Mouse (Mus musculus) hindbrain, embryonic 15.5 days (tissue): ENCODE data around the gene Clstn1. TPM values are rescaled to one million over a fixed set of nuclear protein-coding genes. Genes with fewer than 3 reads are reported as not detected.

ENCODE experiments used
- ATAC-seq: fragments of 200-750 bp; cut with Nextera tagmentation; 2 replicates; pipeline ENCODE4 v1.8.0; 2017; ENCODE audit warnings: low read depth, moderate number of reproducible peaks, moderate TSS enrichment; ENCODE audit not compliant: low FRiP score
- H3K27ac ChIP-seq: fragments of 300-500 bp; sonication (generic); replicated peaks from 2 replicates; pipeline ENCODE4 v1.5.1; 2015; ENCODE audit warnings: mild to moderate bottlenecking, inconsistent platforms
- H3K27me3 ChIP-seq: fragments of 300-500 bp; sonication (generic); 2 replicates; pipeline ENCODE4 v1.6.1; 2015; ENCODE audit warnings: control low read depth, inconsistent platforms
- H3K36me3 ChIP-seq: fragments of 300-500 bp; sonication (generic); 2 replicates; pipeline ENCODE4 v1.6.1; 2015; ENCODE audit warnings: control low read depth, inconsistent platforms
- H3K4me1 ChIP-seq: fragments of 300-500 bp; sonication (generic); replicated peaks from 2 replicates; pipeline ENCODE4 v1.6.1; 2015; ENCODE audit warnings: control low read depth, inconsistent platforms
- H3K4me2 ChIP-seq: fragments of 300-500 bp; sonication (generic); 2 replicates; pipeline ENCODE4 v1.6.1; 2015; ENCODE audit warnings: moderate library complexity, mild to moderate bottlenecking, inconsistent platforms
- H3K4me3 ChIP-seq: fragments of 300-500 bp; sonication (generic); 2 replicates; pipeline ENCODE4 v1.5.1; 2015; ENCODE audit warnings: mild to moderate bottlenecking, inconsistent platforms
- H3K9ac ChIP-seq: fragments of 300-500 bp; sonication (generic); 2 replicates; pipeline ENCODE4 v1.6.1; 2015; ENCODE audit warnings: inconsistent platforms
- H3K9me3 ChIP-seq: fragments of 300-500 bp; sonication (generic); 2 replicates; pipeline ENCODE4 v1.6.1; 2016; ENCODE audit warnings: control low read depth, inconsistent platforms
- WGBS: fragments of 180-500 bp; shearing (Covaris S2); methylation state at CpG from one replicate; pipeline ENCODE4 v1.1.7; 2015; 5-methylcytosine and 5-hydroxymethylcytosine counted together
- polyA plus RNA-seq: library from polyadenylated mRNA; unstranded; fragments of >200 nt; fragmentation: Nextera tagmentation; extraction: Ambion mirVana; gene quantifications from 2 replicates; pipeline ENCODE4 v1.2.1, GENCODE M21; 2015

Gene Clstn1
- polyA plus RNA-seq, 1 experiment from 2014 or later: 198 TPM

DNA sequence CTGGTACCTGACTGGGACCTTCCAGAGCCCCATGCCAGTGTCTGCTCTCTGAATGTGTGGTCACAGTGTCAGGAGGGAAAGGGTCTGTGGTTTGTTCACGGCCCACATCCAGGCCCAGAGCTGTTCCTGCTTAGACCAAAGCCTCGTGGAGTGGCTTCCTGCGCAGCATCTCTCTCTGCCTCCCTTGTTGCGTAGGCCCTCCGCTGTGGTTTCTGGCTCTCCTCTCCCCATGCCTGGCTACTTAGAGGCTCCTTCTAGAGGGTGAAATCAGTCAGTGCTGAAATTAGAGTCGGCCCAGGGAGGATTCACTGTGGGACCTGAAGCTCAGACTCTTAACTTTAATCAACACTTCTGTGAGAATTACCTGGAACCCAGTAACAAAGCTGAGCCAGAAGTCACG is 32.4 kb upstream of the Clstn1 start:
- Histone ChIP-seq H3K4me3 (no peak overlapping the region), H3K27me3 (no peaks in the 10 kb centered on the region), H3K4me1 (no peaks in the 10 kb centered on the region), H3K36me3 (no peaks in the 10 kb centered on the region), H3K4me2 (no peak overlapping the region), H3K27ac (no peak overlapping the region), H3K9me3 (no peaks in the 10 kb centered on the region), H3K9ac (no peak overlapping the region)
- no peak for ATAC-seq
- 71% methylated on average over 7 of the region's 7 CpGs for WGBS

DNA sequence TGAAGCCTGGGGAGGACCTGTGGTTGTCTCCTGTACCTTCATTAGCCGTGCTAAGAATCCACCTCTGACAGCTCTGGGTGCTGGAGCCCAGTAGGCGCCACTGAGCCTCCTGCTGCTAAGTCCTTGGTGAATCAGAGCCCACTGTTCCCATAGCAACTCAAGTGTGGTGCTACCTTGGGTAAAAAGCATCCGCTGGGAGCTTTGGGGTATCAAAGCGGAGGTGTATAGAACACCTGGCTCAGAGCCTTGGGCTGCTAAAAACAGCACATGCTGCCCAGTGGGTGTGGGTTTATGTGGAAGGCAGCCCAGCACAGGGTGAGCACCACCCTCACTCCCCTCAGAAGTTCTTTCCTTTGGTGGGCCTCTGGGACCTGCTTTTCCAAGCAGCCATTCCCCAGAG is 30.2 kb upstream of the Clstn1 start:
- H3K4me3 ChIP-seq: no peak overlapping the region
- H3K9me3 ChIP-seq: no peaks in the 10 kb centered on the region
- no peak overlapping the region for H3K27ac ChIP-seq
- no peak overlapping the region for H3K4me2 ChIP-seq
- H3K9ac ChIP-seq: no peak overlapping the region
- no peaks in the 10 kb centered on the region for H3K4me1 ChIP-seq
- peaks cover 8% of the 10 kb centered on the region for H3K36me3 ChIP-seq
- H3K27me3 ChIP-seq: no peaks in the 10 kb centered on the region
- no peak for ATAC-seq
- 89% methylated on average over 4 of the region's 4 CpGs for WGBS

DNA sequence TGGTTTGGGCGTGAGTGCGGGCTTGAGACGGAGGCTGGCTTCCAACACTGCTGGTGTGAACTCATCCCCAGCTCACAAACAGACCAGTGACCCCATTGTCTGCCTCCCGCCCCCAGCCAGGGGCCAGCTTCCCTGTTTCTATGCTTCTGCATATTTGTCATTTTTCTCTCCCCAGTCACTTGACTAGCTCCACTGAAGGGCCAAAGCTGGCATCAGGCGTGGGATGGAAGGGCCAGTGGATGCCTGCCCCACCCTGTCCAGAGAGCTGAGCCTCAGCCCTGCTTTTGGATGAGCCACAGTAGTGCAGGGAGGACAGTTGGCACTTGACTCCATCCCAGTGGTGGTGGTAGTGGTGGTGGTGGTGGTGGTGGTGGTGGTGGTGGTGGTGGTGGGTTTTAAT is 28.4 kb upstream of the Clstn1 start:
- Histone ChIP-seq H3K9me3 (no peaks in the 10 kb centered on the region), H3K36me3 (peaks cover 8% of the 10 kb centered on the region), H3K4me3 (no peak overlapping the region), H3K9ac (no peak overlapping the region), H3K4me2 (no peak overlapping the region), H3K27ac (no peak overlapping the region), H3K27me3 (no peaks in the 10 kb centered on the region), H3K4me1 (peaks cover 10% of the 10 kb centered on the region)
- ATAC-seq: no peak
- WGBS: 78% methylated on average over 5 of the region's 5 CpGs

DNA sequence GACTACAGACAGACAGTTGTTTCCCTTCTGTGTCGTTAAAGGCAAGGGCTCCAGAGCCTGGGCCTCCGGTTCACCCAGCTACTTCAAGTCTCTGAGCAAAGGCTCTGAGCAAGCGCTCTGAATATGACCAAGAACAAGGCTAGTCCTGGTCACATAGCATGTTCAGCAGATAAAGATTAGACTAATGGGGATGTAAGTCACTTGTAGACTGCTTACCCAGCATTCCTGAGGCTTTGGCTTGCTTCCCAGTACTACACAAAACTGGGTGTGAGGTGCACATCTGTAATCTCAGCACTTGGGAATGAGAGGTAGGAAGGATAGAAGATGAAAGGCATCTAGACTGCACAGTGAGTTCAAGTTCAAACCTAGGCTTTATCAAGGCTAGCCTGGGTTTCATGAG is 27.9 kb upstream of the Clstn1 start:
- H3K4me1 ChIP-seq: peaks cover 15% of the 10 kb centered on the region
- H3K4me2 ChIP-seq: no peak overlapping the region
- H3K27ac ChIP-seq: no peak overlapping the region
- H3K36me3 ChIP-seq: peaks cover 8% of the 10 kb centered on the region
- WGBS: 81% methylated on average over 3 of the region's 3 CpGs
- H3K9me3 ChIP-seq: no peaks in the 10 kb centered on the region
- no peaks in the 10 kb centered on the region for H3K27me3 ChIP-seq
- no peak overlapping the region for H3K9ac ChIP-seq
- ATAC-seq: no peak
- no peak overlapping the region for H3K4me3 ChIP-seq

DNA sequence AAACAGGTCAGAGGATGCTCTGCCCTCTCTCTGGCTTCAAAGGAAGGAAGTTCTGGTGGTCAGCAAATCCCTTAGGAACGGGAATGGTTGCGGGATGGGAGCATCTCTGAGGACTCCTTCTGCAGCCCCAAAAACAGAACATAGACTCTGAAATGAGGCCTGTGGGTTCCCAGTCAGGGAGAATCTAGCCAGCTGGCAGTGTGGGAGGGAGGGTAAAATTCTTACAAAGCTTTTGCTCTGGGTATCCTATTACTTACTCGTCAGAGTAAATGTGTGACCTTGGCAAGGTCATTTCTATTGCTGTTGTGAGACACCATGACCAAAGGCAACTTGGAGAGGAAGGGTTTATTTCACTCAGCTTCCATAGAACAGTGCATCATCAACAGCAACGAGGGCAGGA is 24.9 kb upstream of the Clstn1 start:
- Histone ChIP-seq H3K4me3 (no peak overlapping the region), H3K27ac (0 out of 2 replicates have a peak overlapping the region, but pooled peaks have one; percentile 86), H3K9me3 (no peaks in the 10 kb centered on the region), H3K4me1 (peaks cover 42% of the 10 kb centered on the region), H3K27me3 (no peaks in the 10 kb centered on the region), H3K4me2 (no peak overlapping the region), H3K36me3 (peaks cover 8% of the 10 kb centered on the region), H3K9ac (no peak overlapping the region)
- ATAC-seq: no peak
- 82% methylated on average over 4 of the region's 4 CpGs for WGBS

DNA sequence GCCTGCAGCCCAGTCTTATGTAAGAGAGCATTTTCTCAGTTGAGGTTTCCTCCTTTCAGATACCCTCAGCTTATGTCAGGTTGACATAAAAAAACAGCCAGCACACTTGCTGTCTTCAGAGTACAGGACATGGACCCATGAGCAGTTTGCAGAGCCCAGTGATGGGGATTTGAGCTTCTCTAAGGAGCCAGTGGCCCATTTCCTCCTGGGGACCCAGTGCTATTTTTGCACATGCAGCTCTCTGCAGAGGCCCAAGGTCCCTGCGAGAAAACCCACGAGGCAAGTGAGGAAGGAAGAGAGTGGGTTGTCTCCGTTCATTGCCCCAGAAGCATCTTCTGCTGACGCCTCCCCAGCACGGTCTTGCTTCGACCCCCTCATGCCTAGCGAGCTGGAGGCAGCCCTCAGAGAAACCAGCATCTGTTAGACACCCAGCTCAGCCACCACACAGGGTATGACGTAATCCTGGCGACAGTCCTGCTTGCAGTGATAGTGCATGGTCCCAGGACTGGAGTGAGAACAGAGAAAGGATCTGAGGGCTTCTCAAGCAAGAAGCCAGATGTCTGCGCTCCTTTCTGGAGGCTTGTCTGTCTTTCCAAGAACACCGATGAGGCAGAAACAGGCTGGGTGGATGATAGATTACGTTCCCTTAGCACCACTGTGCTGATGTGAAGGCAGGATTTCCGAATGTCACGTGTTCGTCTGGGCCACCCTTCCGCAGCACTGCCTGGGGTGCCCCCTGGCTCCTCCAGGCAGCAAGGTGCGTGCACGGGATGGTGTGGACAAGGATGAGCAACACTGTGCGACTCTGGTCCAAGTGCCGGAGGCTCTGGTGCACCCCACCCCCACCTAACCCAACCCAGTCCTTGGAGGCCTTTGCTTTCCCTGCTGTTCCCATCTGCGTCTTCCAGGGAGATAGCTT is 24.0 kb upstream of the Clstn1 start:
- Histone ChIP-seq H3K4me2 (peak overlapping the region; percentile 32), H3K27ac (peak overlapping the region; percentile 86), H3K4me1 (peaks cover 42% of the 10 kb centered on the region), H3K9me3 (no peaks in the 10 kb centered on the region), H3K27me3 (no peaks in the 10 kb centered on the region), H3K9ac (peak overlapping the region; percentile 32; the same call in 1 of the 2 replicates), H3K36me3 (peaks cover 8% of the 10 kb centered on the region), H3K4me3 (no peak overlapping the region)
- peak; percentile 68 for ATAC-seq
- 27% methylated on average over 21 of the region's 21 CpGs for whole genome bisulfite sequencing

DNA sequence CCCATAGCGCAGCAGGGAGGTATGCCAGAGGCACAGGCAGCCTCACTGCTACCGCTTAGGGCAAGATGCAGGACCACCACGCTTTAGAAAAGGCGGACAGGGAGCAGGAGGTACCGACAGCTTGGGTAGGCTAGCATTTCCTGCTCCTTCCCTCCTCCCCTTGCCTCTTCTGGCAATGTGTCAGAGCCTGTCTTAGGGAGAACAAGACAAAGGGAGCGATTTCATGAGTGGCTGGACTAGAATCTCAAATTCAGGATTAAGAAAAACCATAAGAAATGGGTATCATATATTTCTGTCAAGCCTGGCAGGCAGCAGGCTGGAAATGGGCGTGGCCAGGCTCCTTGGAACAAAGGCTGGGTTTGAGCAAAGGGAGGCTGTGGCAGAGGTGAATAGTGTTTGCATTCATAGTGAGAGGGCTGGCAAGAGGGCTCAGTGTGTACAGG is 23.3 kb upstream of the Clstn1 start:
- ATAC-seq: peak; percentile 14; the same call in 1 of the 2 replicates
- Histone ChIP-seq H3K27me3 (no peaks in the 10 kb centered on the region), H3K4me1 (peaks cover 48% of the 10 kb centered on the region), H3K36me3 (peaks cover 8% of the 10 kb centered on the region), H3K27ac (peak overlapping the region; percentile 86), H3K4me2 (peak overlapping the region; percentile 32), H3K9me3 (no peaks in the 10 kb centered on the region), H3K9ac (peak overlapping the region; percentile 32; the same call in 1 of the 2 replicates), H3K4me3 (no peak overlapping the region)
- WGBS: 7% methylated on average over 7 of the region's 7 CpGs

DNA sequence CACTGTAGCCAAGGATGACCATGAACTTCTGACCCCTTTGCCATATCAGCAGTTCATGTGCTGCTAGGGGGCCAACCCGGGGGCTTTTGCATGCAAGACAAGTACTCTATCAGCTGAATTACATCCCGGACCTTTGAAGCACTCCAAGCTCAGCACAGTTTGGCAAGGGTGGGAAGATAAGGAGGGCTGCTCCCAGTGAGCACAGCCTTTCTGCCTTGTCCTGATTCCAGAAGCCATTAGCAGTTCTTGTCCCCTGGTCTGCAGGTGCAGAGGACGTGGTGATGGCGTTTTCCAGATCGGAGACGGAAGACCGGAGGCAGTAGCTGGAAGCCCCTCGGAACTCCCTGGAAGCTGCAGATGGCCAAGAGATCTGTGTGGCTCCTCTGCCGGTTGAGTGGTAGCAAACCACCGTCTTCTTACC is 22.3 kb upstream of the Clstn1 start:
- peaks cover 48% of the 10 kb centered on the region for H3K4me1 ChIP-seq
- WGBS: 81% methylated on average over 10 of the region's 10 CpGs
- H3K9me3 ChIP-seq: no peaks in the 10 kb centered on the region
- H3K4me2 ChIP-seq: peak overlapping the region; percentile 49
- no peak for ATAC-seq
- peak overlapping the region; percentile 7; the same call in 1 of the 2 replicates for H3K4me3 ChIP-seq
- no peaks in the 10 kb centered on the region for H3K27me3 ChIP-seq
- H3K27ac ChIP-seq: peak overlapping the region; percentile 86
- peaks cover 8% of the 10 kb centered on the region for H3K36me3 ChIP-seq
- H3K9ac ChIP-seq: no peak overlapping the region

DNA sequence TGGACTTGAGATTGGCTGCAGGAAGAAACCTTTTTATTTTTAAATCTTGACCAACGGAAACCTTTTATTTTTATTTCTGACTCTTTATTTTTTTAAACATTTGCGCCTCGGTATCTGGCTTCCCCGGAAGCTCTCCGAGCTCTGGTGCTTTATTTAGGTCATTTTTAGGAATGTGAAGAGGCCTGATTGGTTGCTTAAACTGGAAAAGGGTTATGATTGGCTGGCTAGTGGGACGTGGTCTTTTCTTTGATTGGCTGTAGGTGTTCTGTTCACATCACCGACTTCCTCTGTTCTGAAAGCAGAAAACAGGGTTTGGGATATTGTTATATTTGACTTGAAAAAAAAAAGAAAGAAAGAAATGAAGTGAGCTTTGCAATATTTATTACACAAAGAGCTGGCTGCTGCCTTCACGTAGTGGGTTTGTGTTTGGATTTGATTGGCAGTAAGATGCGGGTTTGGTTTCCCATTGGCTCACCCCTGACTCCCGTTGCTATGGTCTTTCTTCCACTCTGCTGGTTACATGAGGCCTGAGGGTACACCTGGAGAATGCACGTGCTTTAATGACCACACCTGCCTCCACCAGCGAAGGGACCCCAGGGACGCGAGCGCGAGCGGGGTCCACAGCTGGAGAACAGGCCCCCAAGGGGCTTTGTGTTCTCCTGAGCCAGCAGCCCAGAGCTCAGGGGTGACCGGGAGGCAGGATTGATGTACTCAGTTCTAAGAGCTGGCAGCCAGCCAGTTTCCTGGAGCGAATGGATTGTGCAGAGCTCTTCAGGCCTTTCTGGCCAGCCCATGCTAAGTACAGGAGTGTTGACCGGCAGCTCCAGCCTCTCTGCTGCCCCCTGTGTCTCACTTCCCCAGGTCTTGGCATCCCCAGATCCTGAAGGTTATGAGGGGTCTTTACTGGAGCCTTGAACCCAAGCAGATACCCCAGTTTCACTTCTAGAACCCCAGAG is 21.5 kb upstream of the Clstn1 start:
- Histone ChIP-seq H3K27ac (peak overlapping the region; percentile 86), H3K9ac (no peak overlapping the region), H3K9me3 (no peaks in the 10 kb centered on the region), H3K36me3 (peaks cover 4% of the 10 kb centered on the region), H3K27me3 (no peaks in the 10 kb centered on the region), H3K4me3 (peak overlapping the region; percentile 21), H3K4me2 (peak overlapping the region; percentile 49), H3K4me1 (peaks cover 48% of the 10 kb centered on the region)
- WGBS: 29% methylated on average over 20 of the region's 20 CpGs
- ATAC-seq: peak; percentile 60

DNA sequence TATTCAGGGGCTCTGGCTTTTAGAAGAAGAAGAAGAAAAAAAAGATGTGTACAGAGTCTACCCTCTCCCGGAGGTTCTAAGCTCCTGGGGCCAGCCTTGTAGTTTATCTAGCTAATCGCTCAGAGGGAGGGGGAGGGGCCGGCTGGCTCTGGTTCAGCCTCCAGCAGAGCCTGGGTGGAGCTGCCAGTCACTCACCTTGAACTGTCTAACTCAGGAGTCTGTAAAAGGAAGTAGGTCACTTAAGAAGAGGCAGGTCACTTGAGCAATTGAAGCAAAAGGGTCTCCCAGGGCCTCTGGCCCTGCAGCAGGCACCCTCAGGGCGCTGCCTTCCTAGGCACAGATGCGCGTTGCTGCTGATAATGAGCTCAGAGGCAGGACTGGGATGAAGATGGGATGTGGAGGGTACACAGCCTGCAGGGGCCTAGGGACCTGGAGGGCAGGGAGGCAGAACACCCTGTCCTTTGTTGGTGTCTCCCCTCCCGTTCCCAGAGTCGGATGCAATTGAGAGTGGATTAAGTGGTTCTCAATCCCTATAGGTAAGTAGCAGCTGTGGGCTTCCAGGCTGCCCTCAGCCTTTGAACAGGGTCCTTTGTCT is 18.7 kb upstream of the Clstn1 start:
- no peak overlapping the region for H3K4me3 ChIP-seq
- H3K9ac ChIP-seq: no peak overlapping the region
- ATAC-seq: no peak
- no peaks in the 10 kb centered on the region for H3K36me3 ChIP-seq
- no peaks in the 10 kb centered on the region for H3K27me3 ChIP-seq
- WGBS: 20% methylated on average over 8 of the region's 8 CpGs
- no peak overlapping the region for H3K27ac ChIP-seq
- H3K9me3 ChIP-seq: no peaks in the 10 kb centered on the region
- H3K4me1 ChIP-seq: peaks cover 48% of the 10 kb centered on the region
- no peak overlapping the region for H3K4me2 ChIP-seq

DNA sequence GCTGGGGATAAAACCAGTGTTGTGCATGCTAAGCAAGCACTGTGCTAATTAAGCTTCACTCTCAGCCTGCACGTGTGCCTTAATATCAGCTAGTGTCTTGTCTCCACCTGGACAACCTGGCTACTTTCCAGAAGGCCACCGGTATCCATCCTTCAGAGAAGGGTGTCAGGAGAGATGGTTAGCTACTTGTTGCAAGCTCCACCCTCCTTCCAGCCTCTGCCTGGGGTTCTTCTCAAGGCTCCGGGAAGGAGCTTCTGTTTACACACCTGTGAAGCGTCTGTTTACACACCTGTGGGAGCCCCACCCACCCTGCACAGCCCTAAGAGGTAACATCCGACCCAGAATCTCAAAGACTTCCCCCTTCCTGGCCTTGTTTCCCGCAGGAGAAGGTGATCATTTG is 17.6 kb upstream of the Clstn1 start:
- H3K4me3 ChIP-seq: no peak overlapping the region
- H3K9me3 ChIP-seq: no peaks in the 10 kb centered on the region
- no peak overlapping the region for H3K4me2 ChIP-seq
- no peak for ATAC-seq
- H3K4me1 ChIP-seq: peaks cover 42% of the 10 kb centered on the region
- H3K36me3 ChIP-seq: no peaks in the 10 kb centered on the region
- WGBS: 64% methylated on average over 6 of the region's 6 CpGs
- H3K27me3 ChIP-seq: no peaks in the 10 kb centered on the region
- H3K9ac ChIP-seq: no peak overlapping the region
- no peak overlapping the region for H3K27ac ChIP-seq
